Mouse (Mus musculus): ENCODE results near the gene Pgm1. TPM values are rescaled to one million over a fixed set of nuclear protein-coding genes. Genes with fewer than 3 reads are reported as not detected.

Gene Pgm1
- polyA plus RNA-seq, 1 experiment from 2014 or later: 143 TPM

DNA sequence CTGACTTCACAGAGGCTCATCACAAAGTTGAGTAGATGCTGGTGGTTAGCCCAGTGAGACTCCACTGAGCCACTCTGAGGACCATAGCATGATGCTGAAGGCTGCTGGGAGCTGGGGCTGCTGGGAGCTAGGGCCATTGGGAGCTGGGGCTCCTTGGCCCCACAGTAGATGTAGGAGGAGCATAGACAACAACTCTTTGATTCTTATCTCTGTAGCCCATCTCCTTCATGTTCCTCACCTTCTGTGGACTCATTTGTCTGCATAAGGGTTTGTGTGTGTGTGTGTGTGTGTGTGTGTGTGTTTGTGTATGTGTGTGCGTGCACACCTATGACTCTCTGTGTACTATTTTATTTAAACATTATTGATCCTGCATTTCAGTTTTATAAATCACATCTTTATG is 18.7 kb downstream of the Pgm1 start:
- no peak for TF ChIP-seq CTCF (IDR thresholded peaks at IDR 0.05; ENCODE audit: low read depth)

DNA sequence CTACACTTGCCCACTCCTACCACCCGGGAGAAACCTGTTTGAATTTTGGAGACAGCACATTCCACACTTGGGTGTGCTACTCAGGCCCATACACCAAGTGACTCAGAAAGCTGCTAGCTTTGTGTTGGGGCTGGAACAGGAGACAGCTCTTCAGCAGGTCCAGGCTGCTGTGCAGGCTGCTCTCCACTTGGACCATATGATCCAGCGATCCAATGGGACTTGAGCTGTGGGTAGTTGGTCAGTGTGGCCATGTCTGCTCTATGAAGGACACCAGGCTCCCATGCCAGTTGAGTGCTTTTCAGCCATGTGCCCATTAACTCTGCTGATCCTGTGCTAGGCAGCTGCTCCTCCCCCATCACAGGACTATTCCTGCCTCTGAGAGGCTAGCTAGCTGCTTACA is 24.7 kb downstream of the Pgm1 start:
- Histone ChIP-seq H3K4me3 (ENCODE audit: low read depth, low read length) (no peak overlapping the region), H3K27me3 (replicated peaks; ENCODE audit: control insufficient read depth, insufficient read depth, low read length) (no peaks in the 10 kb centered on the region), H3K9ac (ENCODE audit: low read depth, low read length) (no peak overlapping the region), H3K27ac (ENCODE audit: low read depth, low read length) (no peak overlapping the region), H3K4me2 (replicated peaks; ENCODE audit: low read depth) (no peak overlapping the region), H3K36me3 (ENCODE audit: control insufficient read depth, insufficient read depth) (0 out of 2 replicates have a peak, but pooled peaks cover 7% of the 10 kb centered on the region), H3K4me1 (replicated peaks; ENCODE audit: control insufficient read depth, insufficient read depth, low read length) (no peaks in the 10 kb centered on the region), H3K9me3 (ENCODE audit: control insufficient read depth) (no peaks in the 10 kb centered on the region)
- no peak for TF ChIP-seq CTCF (IDR thresholded peaks at IDR 0.05; ENCODE audit: low read depth)
- no peak for ATAC-seq
- WGBS: 72% methylated on average over 2 of the region's 2 CpGs

More for the DNA sequence above, 18.7 kb downstream of the Pgm1 start:
- WGBS: 92% methylated on average over 1 of the region's 1 CpGs
- H3K4me2 ChIP-seq (replicated peaks; ENCODE audit: low read depth): no peak overlapping the region
- ATAC-seq: no peak
- H3K36me3 ChIP-seq (ENCODE audit: control insufficient read depth, insufficient read depth): 0 out of 2 replicates have a peak, but pooled peaks cover 7% of the 10 kb centered on the region
- H3K9me3 ChIP-seq (ENCODE audit: control insufficient read depth): no peaks in the 10 kb centered on the region
- no peak overlapping the region for H3K9ac ChIP-seq (ENCODE audit: low read depth, low read length)
- H3K4me1 ChIP-seq (replicated peaks; ENCODE audit: control insufficient read depth, insufficient read depth, low read length): peaks cover 3% of the 10 kb centered on the region
- no peak overlapping the region for H3K4me3 ChIP-seq (ENCODE audit: low read depth, low read length)
- no peaks in the 10 kb centered on the region for H3K27me3 ChIP-seq (replicated peaks; ENCODE audit: control insufficient read depth, insufficient read depth, low read length)
- H3K27ac ChIP-seq (ENCODE audit: low read depth, low read length): no peak overlapping the region

DNA sequence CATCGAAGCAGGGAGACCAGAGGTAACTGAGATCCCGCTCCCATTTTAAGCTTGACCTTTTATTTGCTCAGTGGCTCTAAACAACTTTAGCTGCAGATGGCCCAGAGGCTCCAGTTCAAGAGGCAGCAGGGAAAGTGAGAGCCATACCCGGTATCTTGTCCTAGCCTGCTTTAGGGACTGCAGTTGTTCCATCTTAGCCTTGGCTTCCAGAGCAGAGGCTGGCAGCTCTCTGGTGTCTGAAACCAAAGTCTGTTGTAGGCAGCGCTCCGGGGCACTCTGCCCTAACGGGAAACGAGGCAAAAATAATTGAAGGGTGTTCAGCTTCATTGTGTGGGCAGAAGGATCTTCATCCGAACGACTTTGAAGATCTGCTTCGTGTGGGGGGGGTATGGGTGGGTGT is 26.2 kb downstream of the Pgm1 start:
- no peak for TF ChIP-seq CTCF (IDR thresholded peaks at IDR 0.05; ENCODE audit: low read depth)
- WGBS: 91% methylated on average over 10 of the region's 10 CpGs
- no peak for ATAC-seq

GRCm38 (mm10) chr4:99957186-99957585 is 28.0 kb downstream of the Pgm1 start:
- no peak overlapping the region for H3K4me3 ChIP-seq (ENCODE audit: low read depth, low read length)
- WGBS: 87% methylated on average over 4 of the region's 4 CpGs

More for the DNA sequence above, 26.2 kb downstream of the Pgm1 start:
- 0 out of 2 replicates have a peak, but pooled peaks cover 7% of the 10 kb centered on the region for H3K36me3 ChIP-seq (ENCODE audit: control insufficient read depth, insufficient read depth)
- no peaks in the 10 kb centered on the region for H3K9me3 ChIP-seq (ENCODE audit: control insufficient read depth)
- no peaks in the 10 kb centered on the region for H3K4me1 ChIP-seq (replicated peaks; ENCODE audit: control insufficient read depth, insufficient read depth, low read length)
- no peak overlapping the region for H3K27ac ChIP-seq (ENCODE audit: low read depth, low read length)
- H3K27me3 ChIP-seq (replicated peaks; ENCODE audit: control insufficient read depth, insufficient read depth, low read length): no peaks in the 10 kb centered on the region
- no peak overlapping the region for H3K4me3 ChIP-seq (ENCODE audit: low read depth, low read length)
- no peak overlapping the region for H3K4me2 ChIP-seq (replicated peaks; ENCODE audit: low read depth)
- no peak overlapping the region for H3K9ac ChIP-seq (ENCODE audit: low read depth, low read length)

GRCm38 (mm10) chr4:99958084-99958815 is 29.0 kb downstream of the Pgm1 start:
- no peak for ATAC-seq
- no peak overlapping the region for H3K9ac ChIP-seq (ENCODE audit: low read depth, low read length)
- no peak for TF ChIP-seq CTCF (IDR thresholded peaks at IDR 0.05; ENCODE audit: low read depth)
- H3K36me3 ChIP-seq (ENCODE audit: control insufficient read depth, insufficient read depth): peaks cover 5% of the 10 kb centered on the region; the same call in 1 of the 2 replicates
- no peak overlapping the region for H3K4me2 ChIP-seq (replicated peaks; ENCODE audit: low read depth)
- H3K4me1 ChIP-seq (replicated peaks; ENCODE audit: control insufficient read depth, insufficient read depth, low read length): no peaks in the 10 kb centered on the region
- 77% methylated on average over 7 of the region's 7 CpGs for WGBS
- no peak overlapping the region for H3K27ac ChIP-seq (ENCODE audit: low read depth, low read length)
- no peaks in the 10 kb centered on the region for H3K9me3 ChIP-seq (ENCODE audit: control insufficient read depth)
- H3K4me3 ChIP-seq (ENCODE audit: low read depth, low read length): no peak overlapping the region
- no peaks in the 10 kb centered on the region for H3K27me3 ChIP-seq (replicated peaks; ENCODE audit: control insufficient read depth, insufficient read depth, low read length)

More at GRCm38 (mm10) chr4:99957186-99957585, 28.0 kb downstream of the Pgm1 start:
- H3K4me1 ChIP-seq (replicated peaks; ENCODE audit: control insufficient read depth, insufficient read depth, low read length): no peaks in the 10 kb centered on the region
- no peak for ATAC-seq
- no peaks in the 10 kb centered on the region for H3K27me3 ChIP-seq (replicated peaks; ENCODE audit: control insufficient read depth, insufficient read depth, low read length)
- H3K36me3 ChIP-seq (ENCODE audit: control insufficient read depth, insufficient read depth): peaks cover 4% of the 10 kb centered on the region; the same call in 1 of the 2 replicates
- TF ChIP-seq CTCF (IDR thresholded peaks at IDR 0.05; ENCODE audit: low read depth): no peak
- H3K9ac ChIP-seq (ENCODE audit: low read depth, low read length): no peak overlapping the region
- H3K27ac ChIP-seq (ENCODE audit: low read depth, low read length): no peak overlapping the region
- H3K9me3 ChIP-seq (ENCODE audit: control insufficient read depth): no peaks in the 10 kb centered on the region
- H3K4me2 ChIP-seq (replicated peaks; ENCODE audit: low read depth): no peak overlapping the region

- Histone ChIP-seq H3K9me3 (ENCODE audit: control insufficient read depth) (no peaks in the 10 kb centered on the region), H3K9ac (ENCODE audit: low read depth, low read length) (no peak overlapping the region), H3K4me1 (replicated peaks; ENCODE audit: control insufficient read depth, insufficient read depth, low read length) (no peaks in the 10 kb centered on the region), H3K4me2 (replicated peaks; ENCODE audit: low read depth) (no peak overlapping the region), H3K27ac (ENCODE audit: low read depth, low read length) (no peak overlapping the region), H3K36me3 (ENCODE audit: control insufficient read depth, insufficient read depth) (peaks cover 15% of the 10 kb centered on the region), H3K27me3 (replicated peaks; ENCODE audit: control insufficient read depth, insufficient read depth, low read length) (no peaks in the 10 kb centered on the region), H3K4me3 (ENCODE audit: low read depth, low read length) (no peak overlapping the region)
- no peak for ATAC-seq
- no peak for TF ChIP-seq CTCF (IDR thresholded peaks at IDR 0.05; ENCODE audit: low read depth)
- WGBS: 77% methylated on average over 3 of the region's 3 CpGs
Measured at GRCm38 (mm10) chr4:99959308-99959707, 30.1 kb downstream of the Pgm1 start.

Data from intestine, postnatal 0 days (tissue).